Comparison of ENCODE assay signal across 10 mouse cellular contexts in genomic region chr6:70956285-70956912, GRCm38 (mm10). TPM values are rescaled to one million over a fixed set of nuclear protein-coding genes. Genes with fewer than 3 reads are reported as not detected.
A peak's percentile ranks its signal among the peaks of the same experiment; 100 is the strongest.
DNase-seq lines count a peak whose midpoint lies in the region; ATAC-seq and TF ChIP-seq lines count a peak whose summit lies in the region.
"Had no signal": no experiment of that assay in that cellular context is flagged by ENCODE, and none has a peak within 500 bp of the region (broad histone marks: within the 10 kb centered on the region; RNA-seq: fewer than 3 reads in every experiment).

Gene Foxi3, plus strand, starts transcription at chr6:70956531.

- no peaks in the 10 kb centered on the region for H3K4me1 ChIP-seq in embryonic fibroblast, embryonic 13.5 days (ENCODE audit: control insufficient read depth, insufficient read depth, low read length)
- H3K4me1 ChIP-seq in intestine, embryonic 14.5 days (replicated peaks; ENCODE audit: control insufficient read depth, insufficient read depth, low read length), result peaks cover 8% of the 10 kb centered on the region; the same call in 1 of the 2 replicates
- H3K4me1 ChIP-seq in liver, embryonic 14.5 days (replicated peaks; ENCODE audit: control insufficient read depth in 2 of 2, insufficient read depth in 2 of 2, low read length in 1 of 2), result no peaks in the 10 kb centered on the region

- H3K36me3 ChIP-seq in intestine, embryonic 14.5 days (ENCODE audit: control insufficient read depth, insufficient read depth, low read length), result no peaks in the 10 kb centered on the region
- H3K36me3 ChIP-seq in liver, embryonic 14.5 days (replicated peaks; ENCODE audit: control insufficient read depth, insufficient read depth, low read depth), result no peaks in the 10 kb centered on the region

- WGBS in intestine, embryonic 14.5 days, result under 1% methylated on average over 63 of the region's 67 CpGs
- WGBS in liver, embryonic 14.5 days (ENCODE audit: insufficient replicate concordance), result under 1% methylated on average over 66 of the region's 67 CpGs

- H3K27ac ChIP-seq in embryonic fibroblast, embryonic 13.5 days (ENCODE audit: insufficient read depth, low read length), result no peak within 1 kb of the TSS
- no peak within 1 kb of the TSS for H3K27ac ChIP-seq in intestine, embryonic 14.5 days (ENCODE audit: low read depth)
- no peak within 1 kb of the TSS for H3K27ac ChIP-seq in liver, embryonic 14.5 days

- no peak for TF ChIP-seq EP300 in liver, embryonic 14.5 days (IDR thresholded peaks at IDR 0.05; ENCODE audit: low read depth)

- peak within 1 kb of the TSS; percentile 0; the same call in 1 of the 2 replicates for H3K4me3 ChIP-seq in embryonic fibroblast, embryonic 13.5 days (ENCODE audit: insufficient read depth, low read length)
- H3K4me3 ChIP-seq in intestine, embryonic 14.5 days (ENCODE audit: low read depth, low read length), result peak within 1 kb of the TSS; percentile 33
- peak within 1 kb of the TSS in 1 of 2 experiments; percentile 23; a peak in 2 of 4 replicates for H3K4me3 ChIP-seq in liver, embryonic 14.5 days (ENCODE audit: insufficient read depth in 1 of 2, low read depth in 2 of 2, low read length in 2 of 2)

- peak; percentile 19 for DNase-seq in gastrocnemius, postnatal 10 days
- no peak for DNase-seq in gastrocnemius, adult 8-10 months (ENCODE audit: low spot score in 2 of 2)
- DNase-seq in MN1 (ENCODE audit: low spot score), result peak; percentile 8
- DNase-seq in intestine, embryonic 14.5 days (ENCODE audit: low spot score), result peak; percentile 79
- DNase-seq in liver, embryonic 14.5 days (ENCODE audit: low read depth in 3 of 3, low spot score in 3 of 3), result no peak
- peak; percentile 67 for DNase-seq in neural tube, embryonic 10.5 days (ENCODE audit: extremely low spot score, low spot score)
- no peak for DNase-seq in T-cell, adult 2 months (ENCODE audit: low spot score)

- peak within 1 kb of the TSS; percentile 59 for H3K4me2 ChIP-seq in intestine, embryonic 14.5 days (ENCODE audit: low read length)
- H3K4me2 ChIP-seq in liver, embryonic 14.5 days (ENCODE audit: low read depth), result peak within 1 kb of the TSS; percentile 5

- H3K9me3 ChIP-seq in intestine, embryonic 14.5 days (ENCODE audit: control insufficient read depth, low read length), result no peaks in the 10 kb centered on the region
- H3K9me3 ChIP-seq in liver, embryonic 14.5 days (ENCODE audit: control insufficient read depth, low read length), result no peaks in the 10 kb centered on the region

- no peak for TF ChIP-seq POLR2A in embryonic fibroblast, embryonic 13.5 days (IDR thresholded peaks at IDR 0.05; ENCODE audit: low read depth, low read length)

- H3K27me3 ChIP-seq in intestine, embryonic 14.5 days (replicated peaks; ENCODE audit: control insufficient read depth, insufficient read depth, low read length), result peaks cover 90% of the 10 kb centered on the region
- H3K27me3 ChIP-seq in liver, embryonic 14.5 days (ENCODE audit: control insufficient read depth, insufficient read depth, low read length), result peaks cover 67% of the 10 kb centered on the region
- H3K27me3 ChIP-seq: CH12.LX had no signal

- no peak within 1 kb of the TSS for H3K9ac ChIP-seq in intestine, embryonic 14.5 days (ENCODE audit: low read length)
- H3K9ac ChIP-seq in liver, embryonic 14.5 days (replicated peaks), result no peak within 1 kb of the TSS

- ATAC-seq in intestine, embryonic 14.5 days (replicated peaks; ENCODE audit: low FRiP score, low TSS enrichment, low read depth), result peak; percentile 69
- no peak for ATAC-seq in liver, embryonic 14.5 days (ENCODE audit: insufficient read depth)

- TF ChIP-seq CTCF in embryonic fibroblast, embryonic 13.5 days (IDR thresholded peaks at IDR 0.05; ENCODE audit: borderline replicate concordance, insufficient read depth, low read length), result no peak
- no peak for TF ChIP-seq CTCF in liver, embryonic 14.5 days (IDR thresholded peaks at IDR 0.05; ENCODE audit: low read depth)

RNA-seq across cellular contexts. Expression of gene Foxi3, which starts in this region (rescaled TPM):
- total RNA-seq in gastrocnemius, postnatal 10 days (2021), result not detected
- not detected for total RNA-seq in gastrocnemius, adult 8-10 months (2022)
- polyA plus RNA-seq in embryonic fibroblast, embryonic 13.5 days (2011; ENCODE audit: insufficient read length, low read depth, missing spikeins), result not detected in 2 replicates
- not detected in 2 replicates for polyA plus RNA-seq in intestine, embryonic 14.5 days (2014; fragmentation: Nextera tagmentation; extraction: Ambion mirVana)
- not detected in 2 replicates for polyA plus RNA-seq in liver, embryonic 14.5 days (2012; rRNA removed)
- polyA plus RNA-seq in liver, embryonic 14.5 days (2014; fragmentation: Nextera tagmentation; extraction: Ambion mirVana), result not detected in 2 replicates
- total RNA-seq: CH12.LX; gastrocnemius, postnatal 4 days had no signal

Comparison
In these comparisons a context has a peak if more than half of its experiments do, and no peak if none do; other contexts are left out.
1. Peak in DNase-seq in gastrocnemius, postnatal 10 days; RNA of the gene not detected or under 1 TPM.
2. Peak in DNase-seq, ATAC-seq, H3K4me3 ChIP-seq and H3K4me2 ChIP-seq in intestine, embryonic 14.5 days; RNA of the gene not detected or under 1 TPM.
3. DNase-seq: peak in MN1 (single experiment) and neural tube, embryonic 10.5 days (single experiment); none in gastrocnemius, adult 8-10 months (0 of 2), liver, embryonic 14.5 days (0 of 3) and T-cell, adult 2 months (single experiment).